Mouse (Mus musculus) hindbrain, postnatal 0 days (tissue): Measurements from ENCODE around the gene Ttll10. TPM values are rescaled to one million over a fixed set of nuclear protein-coding genes. Genes with fewer than 3 reads are reported as not detected.

Experiments
- ATAC-seq: fragments of 200-750 bp; cut with Nextera tagmentation; 2 replicates; pipeline ENCODE4 v1.8.0; 2017; ENCODE audit warnings: mild to moderate bottlenecking, moderate TSS enrichment, moderate library complexity
- DNase-seq: peaks from one replicate; pipeline ENCODE4 v3.0.0-alpha.2; 2015; ENCODE audit warnings: low spot score
- H3K27ac ChIP-seq: fragments of 300-500 bp; sonication (generic); 2 replicates; pipeline ENCODE4 v1.5.1; 2014; ENCODE audit warnings: mild to moderate bottlenecking
- H3K27me3 ChIP-seq: fragments of 300-500 bp; sonication (generic); 2 replicates; pipeline ENCODE4 v1.6.1; 2014; ENCODE audit warnings: low read length, mixed read lengths; ENCODE audit not compliant: insufficient read depth
- H3K36me3 ChIP-seq: fragments of 300-500 bp; sonication (generic); 2 replicates; pipeline ENCODE4 v1.6.1; 2014; ENCODE audit warnings: low read length, mixed read lengths; ENCODE audit not compliant: insufficient read depth
- H3K4me1 ChIP-seq: fragments of 300-500 bp; sonication (generic); 2 replicates; pipeline ENCODE4 v1.6.1; 2014; ENCODE audit warnings: antibody characterized with exemption, low read length, mixed read lengths; ENCODE audit not compliant: insufficient read depth
- H3K4me2 ChIP-seq: fragments of 300-500 bp; sonication (generic); 2 replicates; pipeline ENCODE4 v1.6.1; 2014; ENCODE audit warnings: low read depth, mild to moderate bottlenecking, low read length, moderate library complexity, mixed read lengths
- H3K4me3 ChIP-seq: fragments of 300-500 bp; sonication (generic); 2 replicates; pipeline ENCODE4 v1.5.1; 2014; ENCODE audit warnings: low read length
- H3K9ac ChIP-seq: fragments of 300-500 bp; sonication (generic); replicated peaks from 2 replicates; pipeline ENCODE4 v1.6.1; 2014; ENCODE audit warnings: mild to moderate bottlenecking, low read length, moderate library complexity, mixed read lengths
- H3K9me3 ChIP-seq: fragments of 300-500 bp; sonication (generic); 2 replicates; pipeline ENCODE4 v1.6.1; 2016; ENCODE audit warnings: low read length, mixed read lengths
- CTCF ChIP-seq: IDR thresholded peaks from 2 replicates; pipeline ENCODE4 v1.5.1; 2016; ENCODE audit warnings: antibody characterized with exemption, control low read depth, low read depth
- WGBS: fragments of 180-500 bp; shearing (Covaris S2); extraction: QIAGEN DNeasy Blood & Tissue Kit; methylation state at CpG from one replicate; pipeline ENCODE4 v1.1.7; 2014; 5-methylcytosine and 5-hydroxymethylcytosine counted together
- polyA plus RNA-seq: library from polyadenylated mRNA; unstranded; fragments of >200 nt; fragmentation: Nextera tagmentation; extraction: Ambion mirVana; gene quantifications from 2 replicates; pipeline ENCODE4 v1.2.1, GENCODE M21; 2015
- total RNA-seq: library from RNA; depleted of rRNA; stranded (reverse); fragments of >200 nt; gene quantifications from 2 replicates; pipeline ENCODE4 v1.2.3, GENCODE M21; 2014

Gene Ttll10
- total and polyA plus RNA-seq, 2 experiments from 2014 or later: 0.08 to 0.26 TPM

GRCm38 (mm10) chr4:156030651-156031118, 28.5 kb downstream of the Ttll10 start:
- peak; percentile 16; the same call in 1 of the 2 replicates for ATAC-seq
- H3K4me2 ChIP-seq: peak overlapping the region; percentile 81
- peaks cover 5% of the 10 kb centered on the region for H3K27me3 ChIP-seq
- H3K9ac ChIP-seq: peak overlapping the region; percentile 65
- 52% methylated on average over 9 of the region's 9 CpGs for WGBS
- H3K4me1 ChIP-seq: peaks cover 20% of the 10 kb centered on the region
- peak overlapping the region; percentile 53 for H3K4me3 ChIP-seq
- peak overlapping the region; percentile 84 for H3K27ac ChIP-seq
- H3K9me3 ChIP-seq: no peaks in the 10 kb centered on the region
- TF ChIP-seq CTCF: peak; percentile 31
- peaks cover 14% of the 10 kb centered on the region for H3K36me3 ChIP-seq
- peak; percentile 12 for DNase-seq

GRCm38 (mm10) chr4:156028580-156028979, 30.6 kb downstream of the Ttll10 start:
- 90% methylated on average over 7 of the region's 7 CpGs for WGBS
- TF ChIP-seq CTCF: no peak
- H3K4me2 ChIP-seq: no peak overlapping the region

GRCm38 (mm10) chr4:156026013-156026412, 33.2 kb downstream of the Ttll10 start, which contains the start of gene Tnfrsf18:
TSS of gene Tnfrsf18 (plus strand) at chr4:156026164.
- ATAC-seq (no peak), DNase-seq (no peak)
- H3K36me3 ChIP-seq: peaks cover 15% of the 10 kb centered on the region
- WGBS: 50% methylated on average over 4 of the region's 4 CpGs
- H3K27me3 ChIP-seq: no peaks in the 10 kb centered on the region
- peaks cover 8% of the 10 kb centered on the region; the same call in 1 of the 2 replicates for H3K4me1 ChIP-seq
- no peak within 1 kb of the TSS for H3K9ac ChIP-seq
- no peak within 1 kb of the TSS for H3K27ac ChIP-seq
- no peak within 1 kb of the TSS for H3K4me3 ChIP-seq
- TF ChIP-seq CTCF: peak; percentile 17; the same call in 1 of the 2 replicates
- no peaks in the 10 kb centered on the region for H3K9me3 ChIP-seq
- no peak within 1 kb of the TSS for H3K4me2 ChIP-seq

More at GRCm38 (mm10) chr4:156028580-156028979, 30.6 kb downstream of the Ttll10 start:
- Histone ChIP-seq H3K9ac (no peak overlapping the region), H3K36me3 (peaks cover 15% of the 10 kb centered on the region), H3K27me3 (no peaks in the 10 kb centered on the region), H3K9me3 (no peaks in the 10 kb centered on the region), H3K4me1 (peaks cover 20% of the 10 kb centered on the region), H3K4me3 (no peak overlapping the region), H3K27ac (no peak overlapping the region)
- ATAC-seq: no peak
- DNase-seq: no peak

GRCm38 (mm10) chr4:156024184-156024583, 35.0 kb downstream of the Ttll10 start:
- DNase-seq (no peak), ATAC-seq (no peak)
- Histone ChIP-seq H3K27me3 (no peaks in the 10 kb centered on the region), H3K4me1 (no peaks in the 10 kb centered on the region), H3K9me3 (no peaks in the 10 kb centered on the region), H3K9ac (no peak overlapping the region), H3K4me2 (no peak overlapping the region), H3K36me3 (peaks cover 15% of the 10 kb centered on the region), H3K27ac (no peak overlapping the region), H3K4me3 (no peak overlapping the region)
- 93% methylated on average over 7 of the region's 7 CpGs for WGBS
- no peak for TF ChIP-seq CTCF

- 86% methylated on average over 9 of the region's 9 CpGs for WGBS
- no peak for DNase-seq
- TF ChIP-seq CTCF: no peak
- no peaks in the 10 kb centered on the region for H3K4me1 ChIP-seq
- no peak overlapping the region for H3K4me2 ChIP-seq
- no peak overlapping the region for H3K4me3 ChIP-seq
- no peak for ATAC-seq
- H3K36me3 ChIP-seq: peaks cover 15% of the 10 kb centered on the region
- no peaks in the 10 kb centered on the region for H3K27me3 ChIP-seq
- no peak overlapping the region for H3K9ac ChIP-seq
- H3K27ac ChIP-seq: no peak overlapping the region
- no peaks in the 10 kb centered on the region for H3K9me3 ChIP-seq
Observed at GRCm38 (mm10) chr4:156023520-156023919, 35.7 kb downstream of the Ttll10 start.

- WGBS: 82% methylated on average over 9 of the region's 9 CpGs
- DNase-seq (no peak), ATAC-seq (no peak)
- no peaks in the 10 kb centered on the region for H3K27me3 ChIP-seq
- peaks cover 9% of the 10 kb centered on the region for H3K36me3 ChIP-seq
- H3K4me2 ChIP-seq: no peak overlapping the region
- H3K9me3 ChIP-seq: no peaks in the 10 kb centered on the region
- H3K9ac ChIP-seq: no peak overlapping the region
- TF ChIP-seq CTCF: no peak
- H3K4me3 ChIP-seq: no peak overlapping the region
- H3K27ac ChIP-seq: no peak overlapping the region
- no peaks in the 10 kb centered on the region for H3K4me1 ChIP-seq
Observed at GRCm38 (mm10) chr4:156021942-156022419, 37.2 kb downstream of the Ttll10 start.

- Histone ChIP-seq H3K36me3 (0 out of 2 replicates have a peak, but pooled peaks cover 5% of the 10 kb centered on the region), H3K9ac (no peak overlapping the region), H3K27ac (no peak overlapping the region), H3K9me3 (no peaks in the 10 kb centered on the region), H3K27me3 (no peaks in the 10 kb centered on the region), H3K4me3 (no peak overlapping the region), H3K4me1 (no peaks in the 10 kb centered on the region), H3K4me2 (no peak overlapping the region)
- 83% methylated on average over 3 of the region's 3 CpGs for WGBS
- DNase-seq: no peak
- ATAC-seq: no peak
- no peak for TF ChIP-seq CTCF
Observed at GRCm38 (mm10) chr4:156021381-156021780, 37.8 kb downstream of the Ttll10 start.
